Mouse (Mus musculus) kidney, adult 2 months (tissue): ENCODE measurements around the gene Acot5.

ENCODE experiments used
- CTCF ChIP-seq: fragments of 200-500 bp; conservative IDR thresholded peaks from 2 replicates; pipeline ENCODE4 v1.5.1; 2011; ENCODE audit warnings: low read depth, mild to moderate bottlenecking, control low read depth, low read length, moderate library complexity, mixed read lengths; ENCODE audit not compliant: insufficient read depth, insufficient read length
- POLR2A ChIP-seq: fragments of 200-500 bp; IDR thresholded peaks from one replicate; pipeline ENCODE4 v1.6.1; 2011; ENCODE audit warnings: low read depth, low read length, control low read depth

DNA sequence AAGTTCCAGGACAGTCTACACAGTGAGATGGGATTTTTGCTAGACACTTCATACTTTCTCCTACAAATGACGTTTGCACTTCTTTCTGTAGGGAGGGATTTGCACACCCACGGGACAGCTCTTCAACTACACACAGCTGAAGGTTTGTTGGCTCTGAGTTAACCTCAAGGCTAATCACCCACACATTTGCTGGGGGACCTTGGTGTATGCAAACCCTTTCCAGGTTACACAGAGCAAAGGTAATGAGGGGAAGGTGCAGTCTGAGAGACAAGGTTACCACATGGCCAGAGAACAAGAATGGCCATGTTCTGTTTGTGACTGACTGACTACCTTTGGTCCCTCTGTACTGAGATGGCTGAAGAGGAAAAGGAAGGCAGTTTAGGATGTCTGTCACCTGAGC is 14.7 kb downstream of the Acot5 start:
- TF ChIP-seq POLR2A, result no peak
- TF ChIP-seq CTCF, result no peak
